Mouse (Mus musculus): ENCODE measurements around the gene 1110059E24Rik.
"Not testable (repeated sequence)": the region's sequence is repeated elsewhere in the genome, so short reads cannot be mapped to it uniquely, and the experiment has no call there.

The 1110059E24Rik gene

DNA sequence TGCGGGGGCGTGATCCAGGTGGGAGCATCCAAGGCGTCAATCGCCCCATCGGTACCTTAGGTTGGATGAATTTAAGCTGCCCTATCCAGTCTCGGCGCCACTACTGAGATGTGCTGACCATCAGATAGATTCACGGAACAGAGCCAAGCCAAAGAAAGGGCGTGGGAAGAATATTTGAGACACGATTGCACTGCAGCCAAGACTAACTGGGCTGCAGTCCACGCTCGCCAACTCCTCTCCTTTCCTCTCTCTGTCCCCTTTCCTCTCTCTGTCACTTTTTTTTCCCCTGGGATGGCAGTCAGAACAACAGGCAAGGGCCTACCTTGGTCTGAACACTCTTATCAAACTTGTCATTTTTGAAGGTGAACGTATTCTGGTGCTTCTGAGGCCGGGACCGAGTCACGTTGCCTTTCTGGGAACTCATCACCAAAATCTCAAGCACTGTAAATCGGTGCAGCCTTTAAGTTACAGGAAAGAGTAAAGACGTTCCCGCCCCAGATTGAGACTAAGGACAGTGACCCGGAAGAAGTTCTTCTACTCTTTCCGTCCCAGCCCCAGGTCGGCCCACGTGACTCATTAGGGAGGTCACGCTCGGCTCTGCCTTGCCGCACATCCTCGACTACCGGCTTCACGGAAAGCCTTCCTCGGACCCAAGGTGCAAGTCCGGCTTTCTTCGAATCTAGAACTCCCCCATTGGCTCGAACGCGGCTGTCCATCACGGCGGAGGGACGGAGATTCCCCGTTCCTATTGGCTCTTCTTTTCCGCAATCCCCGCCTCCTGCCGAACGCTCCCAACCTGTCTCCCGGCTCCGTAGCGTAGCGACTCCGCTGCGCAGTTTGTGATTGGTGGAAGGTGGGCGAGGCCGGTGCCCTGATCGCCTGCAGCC lies at the start of gene 1110059E24Rik:
Gene 1110059E24Rik (minus strand): TSS at position 692 of the 887 bp plus-strand sequence.
- DNase-seq (ENCODE audit: extremely low read depth, low read depth, low spot score): peak; percentile 68

DNA sequence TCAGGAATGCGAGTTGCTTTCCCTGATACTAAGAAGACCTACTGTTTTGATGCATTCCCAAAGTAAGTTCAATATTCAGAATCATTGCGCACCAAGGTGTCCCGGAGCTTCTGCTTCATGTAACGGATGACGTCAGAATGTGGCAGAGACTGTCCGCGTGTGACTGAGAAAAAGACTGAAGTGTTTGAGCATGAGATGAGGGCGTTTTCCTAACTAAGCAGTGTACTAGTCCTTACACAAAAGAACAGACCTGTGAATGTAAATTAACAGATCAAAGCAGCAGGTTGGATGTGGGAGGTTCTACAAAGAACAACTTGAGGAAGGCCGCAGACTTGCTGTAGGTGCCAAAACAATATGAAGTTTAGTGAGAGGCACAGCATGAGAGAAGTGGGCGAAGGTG lies 28.2 kb upstream of the 1110059E24Rik start:
- no peak for DNase-seq (ENCODE audit: extremely low read depth, low read depth, low spot score)

DNA sequence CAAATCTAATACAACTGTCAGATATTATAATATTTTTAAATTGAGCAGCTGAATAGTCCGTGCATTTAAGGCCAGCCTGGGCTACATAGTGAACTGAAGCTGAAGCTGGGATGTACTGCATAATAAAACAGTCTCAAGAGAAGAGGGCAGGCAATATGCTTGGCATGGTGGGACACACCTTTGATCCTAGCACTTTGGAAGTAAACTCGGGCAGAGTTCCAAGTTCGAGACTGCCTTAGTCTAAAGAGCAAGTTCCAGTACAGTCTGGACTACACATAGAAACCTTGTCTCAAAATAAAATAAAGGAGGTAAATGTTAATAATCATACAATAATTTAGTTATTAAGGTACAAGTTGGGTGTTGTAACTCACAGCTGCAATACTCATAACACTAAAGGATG lies 27.3 kb upstream of the 1110059E24Rik start:
- DNase-seq (ENCODE audit: extremely low read depth, low read depth, low spot score): no peak

DNA sequence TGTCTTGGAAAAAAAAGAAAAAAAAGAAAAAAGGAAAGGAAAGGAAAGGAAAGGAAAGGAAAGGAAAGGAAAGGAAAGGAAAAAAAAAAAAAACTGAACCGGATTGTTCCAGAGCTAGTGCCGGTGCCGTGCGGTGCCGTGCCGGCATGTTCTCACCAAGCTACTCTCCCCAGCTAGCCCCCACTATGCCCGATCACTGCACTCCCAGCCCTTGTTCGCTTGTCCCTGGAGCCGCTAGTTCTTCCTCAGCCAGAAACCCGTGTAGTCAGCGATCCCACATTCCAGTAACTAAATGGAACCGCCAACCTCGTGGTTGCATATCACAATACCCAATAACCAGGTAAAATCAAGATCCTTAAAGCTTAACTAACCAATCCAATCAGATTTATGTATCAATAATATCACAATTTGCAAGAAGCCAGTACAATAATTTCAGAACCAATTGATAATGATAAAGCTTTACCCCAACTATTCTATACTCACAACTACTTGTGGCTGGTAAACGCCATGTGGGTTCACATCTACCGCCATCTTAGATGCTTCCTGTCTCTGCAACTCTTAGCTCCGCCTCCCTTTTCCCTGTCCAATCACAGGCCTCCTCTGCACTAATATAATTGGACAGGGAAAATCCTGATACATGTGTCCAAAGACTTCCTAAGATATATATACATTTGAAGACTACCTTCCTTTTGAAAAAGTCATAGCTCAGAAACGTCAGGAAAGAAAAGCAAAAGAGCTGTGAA lies 21.7 kb upstream of the 1110059E24Rik start:
- DNase-seq (ENCODE audit: extremely low read depth, low read depth, low spot score): no peak

DNA sequence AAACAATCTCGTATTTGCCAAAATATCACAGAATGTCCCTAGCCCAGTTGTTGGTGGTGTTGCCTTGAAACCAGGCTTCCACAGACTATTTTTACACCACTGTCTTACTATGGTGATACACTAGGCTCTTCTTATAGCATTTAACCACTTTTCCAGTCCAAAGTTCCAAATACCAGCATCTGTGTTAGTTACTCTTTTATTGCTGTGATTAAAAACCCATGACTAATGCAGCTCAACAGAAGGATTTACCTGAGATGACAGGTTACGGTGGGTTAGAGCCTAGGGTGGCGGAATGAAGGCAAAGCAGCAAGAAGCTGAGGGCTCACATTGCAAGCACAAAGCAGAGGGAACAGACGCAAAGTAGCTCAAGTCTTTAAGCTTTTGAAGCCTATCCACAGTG lies 16.9 kb upstream of the 1110059E24Rik start:
- no peak for DNase-seq (ENCODE audit: extremely low read depth, low read depth, low spot score)

DNA sequence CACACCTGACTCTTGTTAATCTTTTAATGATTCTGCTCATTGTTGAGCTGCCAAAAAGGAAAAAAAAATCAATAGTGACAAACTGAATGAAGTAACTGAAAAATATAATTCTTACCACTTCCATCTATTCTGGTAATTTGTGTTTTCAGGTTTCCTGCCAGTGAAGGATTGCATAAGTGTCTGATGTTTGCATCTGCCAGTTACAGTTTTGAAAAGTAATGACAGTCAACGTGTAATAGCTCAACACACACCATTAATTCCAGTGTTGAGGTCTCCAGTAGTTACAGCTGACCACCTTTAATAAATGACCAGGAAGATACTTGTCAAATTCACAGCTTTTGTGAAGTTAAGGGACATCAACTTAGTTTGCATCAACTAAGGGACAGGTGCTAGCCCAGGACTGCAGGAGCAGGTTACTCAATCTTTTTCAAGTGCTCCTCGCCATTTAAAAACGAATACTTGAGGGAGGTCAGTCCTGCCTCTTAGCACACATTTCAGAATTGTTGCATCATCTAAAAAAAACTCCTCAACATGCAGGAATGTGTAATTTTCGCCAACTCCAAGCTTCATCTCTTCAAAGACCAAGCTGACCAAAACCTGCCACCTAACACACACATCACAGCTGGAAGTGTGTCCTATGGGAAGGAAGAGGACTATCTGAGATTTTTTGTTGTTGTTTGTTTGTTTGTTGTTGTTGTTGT lies 11.1 kb upstream of the 1110059E24Rik start:
- DNase-seq (ENCODE audit: extremely low read depth, low read depth, low spot score): no peak

DNA sequence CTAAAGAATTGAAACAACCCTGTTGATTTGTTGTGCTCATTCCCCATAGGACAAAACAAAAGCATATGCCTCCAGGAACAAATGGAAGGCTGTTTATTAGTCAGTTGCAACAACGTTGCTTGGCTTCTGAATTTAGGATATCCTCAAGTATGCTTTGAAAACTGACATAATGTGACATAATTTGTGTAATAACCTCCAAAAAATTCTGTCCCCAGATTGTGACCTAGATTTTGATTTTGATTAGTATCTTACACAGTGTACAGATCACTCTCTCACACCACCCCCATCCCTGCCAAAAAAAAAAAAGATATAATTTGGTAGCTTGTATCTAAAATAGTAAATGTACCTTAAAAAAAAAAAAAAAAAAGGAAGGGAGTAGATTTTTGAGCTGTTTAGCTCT lies 8.0 kb upstream of the 1110059E24Rik start:
- no peak for DNase-seq (ENCODE audit: extremely low read depth, low read depth, low spot score)

DNA sequence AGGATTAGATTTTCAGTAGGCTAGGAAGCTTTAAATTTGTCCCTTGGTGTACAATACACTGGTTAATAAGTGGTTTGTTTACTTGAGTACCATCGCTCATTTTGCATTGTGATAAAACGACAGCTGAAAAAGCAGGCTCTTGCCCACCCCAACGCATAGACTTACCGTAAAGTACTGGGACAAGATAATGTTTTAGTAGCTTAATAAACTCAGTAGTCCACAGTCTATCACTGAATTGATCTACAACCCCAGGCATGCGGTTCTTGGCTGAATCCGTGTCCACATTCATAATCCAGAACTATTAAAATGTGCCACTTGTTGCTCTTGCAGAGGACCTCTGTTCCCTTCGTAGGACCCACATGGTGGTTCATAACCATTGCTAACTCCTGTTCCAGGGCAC lies 2.0 kb upstream of the 1110059E24Rik start:
- DNase-seq (ENCODE audit: extremely low read depth, low read depth, low spot score): no peak

DNA sequence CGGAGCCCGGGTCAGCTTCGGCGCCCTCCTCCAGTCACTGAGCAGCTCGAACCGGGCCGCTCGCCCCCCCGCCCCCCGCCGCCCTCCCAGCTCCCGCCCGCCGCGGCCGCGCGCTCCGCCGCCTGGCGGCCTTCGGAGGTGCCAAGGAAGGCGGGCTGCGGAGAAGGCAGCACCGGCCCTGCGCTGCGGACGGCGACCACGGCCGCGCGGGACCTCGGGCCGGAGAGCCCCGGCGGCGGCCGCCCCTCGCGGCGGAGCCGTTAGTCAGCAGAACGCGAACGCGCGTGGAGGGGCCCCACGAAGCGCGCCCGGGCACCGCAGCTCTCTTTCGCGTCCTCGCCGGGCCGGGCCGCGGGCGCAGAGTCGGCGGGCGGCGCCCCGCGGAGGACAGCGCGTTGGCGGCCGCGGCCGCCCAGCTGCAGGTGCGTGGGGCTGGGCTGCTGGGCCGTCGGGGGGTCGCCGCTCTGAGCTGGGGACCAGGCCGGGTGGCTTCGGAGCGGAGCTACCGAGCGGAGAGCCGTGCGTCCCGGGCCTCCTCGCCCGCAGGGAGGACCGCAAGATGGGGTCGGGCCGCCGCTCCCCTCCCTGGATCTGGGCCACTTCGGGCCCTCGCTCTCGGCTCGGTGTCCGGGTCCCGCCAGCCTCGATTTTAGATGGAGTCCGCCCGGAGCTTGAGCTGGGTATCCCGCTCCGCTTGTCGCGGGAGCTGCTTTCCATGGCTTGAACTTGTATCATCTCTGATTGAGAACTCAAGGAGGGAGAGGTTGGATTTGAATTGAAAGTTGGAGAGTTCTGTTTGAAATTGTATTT lies 601 bp upstream of the 1110059E24Rik start, which contains the start of gene Abhd17b:
Gene Abhd17b (plus strand): TSS at position 14 of the 810 bp plus-strand sequence.
- DNase-seq (ENCODE audit: extremely low read depth, low read depth, low spot score): no peak

DNA sequence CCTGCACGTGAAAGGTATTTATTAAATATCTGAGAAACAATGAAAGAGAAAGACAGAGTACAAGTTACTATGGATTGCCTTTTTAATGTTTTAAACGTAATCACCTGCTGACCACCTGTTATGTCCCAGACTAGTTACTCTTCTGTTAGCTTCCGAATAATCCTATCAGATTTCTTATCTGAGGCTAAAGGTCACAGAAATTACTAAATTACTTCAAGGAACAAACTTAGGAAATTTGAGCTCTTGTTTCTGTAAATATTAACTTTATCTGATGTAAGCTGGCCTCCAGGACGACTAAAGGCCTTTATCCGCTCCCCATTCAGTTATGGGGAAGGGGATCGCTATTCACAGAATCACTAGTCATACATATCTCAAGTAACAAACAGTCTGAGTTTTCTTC lies 1.1 kb downstream of the 1110059E24Rik start:
- DNase-seq (ENCODE audit: extremely low read depth, low read depth, low spot score): no peak

DNA sequence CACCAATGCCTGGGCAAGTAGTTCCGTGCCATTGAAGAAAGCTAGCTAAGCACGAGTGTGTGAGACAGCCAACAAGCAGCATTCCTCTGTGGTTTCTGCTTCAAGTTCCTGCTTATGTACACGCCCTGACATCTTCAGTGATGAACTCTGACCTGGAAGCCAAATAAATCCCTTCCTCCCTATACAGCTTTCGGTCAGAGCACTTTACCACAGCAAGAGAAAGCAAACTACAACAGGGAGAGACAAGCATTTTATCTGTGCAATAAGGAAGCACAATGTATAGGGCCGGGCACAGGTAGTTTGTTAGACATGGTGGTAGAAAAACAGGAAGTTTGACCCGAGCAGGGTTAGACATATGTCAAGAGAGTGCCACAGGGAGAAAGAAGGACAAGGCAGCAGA lies 6.6 kb downstream of the 1110059E24Rik start:
- no peak for DNase-seq (ENCODE audit: extremely low read depth, low read depth, low spot score)

DNA sequence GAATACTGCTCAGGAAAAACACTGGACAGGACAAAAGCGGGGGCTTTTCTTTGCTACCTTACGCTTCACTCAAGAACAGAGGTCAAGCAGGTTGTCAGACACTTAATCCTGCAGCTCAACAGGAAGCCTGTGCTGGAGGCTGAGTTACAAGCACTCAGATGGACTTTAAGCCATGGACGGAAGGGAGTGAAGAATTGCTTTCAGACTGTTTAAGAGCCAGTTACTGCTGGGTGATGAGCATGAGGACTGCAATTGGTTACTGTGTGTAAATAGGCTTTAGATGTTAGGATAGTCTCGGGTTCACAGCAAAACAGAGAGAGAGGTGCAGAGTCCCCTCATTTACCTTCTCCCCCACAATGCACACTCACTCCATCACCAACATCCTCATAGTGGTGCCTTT lies 7.5 kb downstream of the 1110059E24Rik start:
- no peak for DNase-seq (ENCODE audit: extremely low read depth, low read depth, low spot score)

DNA sequence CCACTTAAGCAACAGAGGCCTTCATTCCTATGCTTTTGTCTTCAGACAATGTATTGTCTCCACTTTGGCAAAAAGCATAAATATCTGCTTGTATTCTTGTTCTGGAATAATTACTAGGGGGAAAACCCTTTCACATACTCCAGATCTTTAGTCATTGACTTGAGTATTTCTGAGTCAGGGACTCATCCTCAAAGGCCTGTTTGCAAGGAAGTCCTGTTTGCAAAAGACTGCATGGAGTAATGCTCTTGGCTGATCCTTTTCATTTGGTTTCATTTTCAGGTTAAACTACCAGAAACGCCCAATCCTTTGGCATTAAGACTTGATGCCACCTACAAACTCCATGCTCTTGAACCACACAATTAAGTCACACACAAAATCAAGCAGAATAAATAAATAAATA lies 8.8 kb downstream of the 1110059E24Rik start:
- DNase-seq (ENCODE audit: extremely low read depth, low read depth, low spot score): no peak

DNA sequence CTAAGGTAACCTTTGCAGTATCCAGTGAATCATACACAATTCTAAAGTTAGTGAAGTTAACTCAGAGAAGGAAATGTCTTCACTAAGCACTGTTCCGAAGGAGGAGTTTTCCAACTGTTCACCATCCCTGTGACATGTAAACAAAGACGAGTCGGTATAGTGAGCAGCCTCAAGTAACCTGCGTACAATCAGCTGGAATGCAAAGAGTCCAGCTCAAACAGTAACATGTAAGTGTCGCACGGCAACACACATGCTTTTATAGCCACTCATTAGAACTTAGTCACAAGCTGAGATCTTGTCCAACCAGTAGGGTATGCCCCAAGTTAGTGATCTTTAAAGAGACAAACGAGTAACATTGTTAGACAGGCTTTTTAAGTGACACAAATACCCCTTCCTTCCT lies 15.1 kb downstream of the 1110059E24Rik start:
- DNase-seq (ENCODE audit: extremely low read depth, low read depth, low spot score): no peak

DNA sequence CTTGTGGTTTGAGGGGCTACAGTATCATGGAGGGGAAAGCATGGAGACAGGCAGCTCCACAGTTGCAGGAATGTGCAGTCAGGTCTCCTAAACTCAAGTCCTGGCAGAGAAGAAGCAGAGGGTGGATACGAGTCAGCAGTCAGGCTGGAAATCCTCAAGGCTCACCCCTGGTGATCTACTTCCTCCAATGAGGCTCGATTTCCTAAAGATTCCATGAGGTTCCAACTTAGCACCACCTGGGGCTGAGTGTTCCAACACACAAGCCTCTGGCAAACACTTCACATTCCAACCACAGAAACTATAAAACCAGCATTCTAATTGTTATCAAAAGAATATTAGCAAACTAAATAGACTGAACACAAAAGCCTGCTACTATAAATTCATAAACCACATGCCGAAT lies 15.9 kb downstream of the 1110059E24Rik start:
- no peak for DNase-seq (ENCODE audit: extremely low read depth, low read depth, low spot score)

DNA sequence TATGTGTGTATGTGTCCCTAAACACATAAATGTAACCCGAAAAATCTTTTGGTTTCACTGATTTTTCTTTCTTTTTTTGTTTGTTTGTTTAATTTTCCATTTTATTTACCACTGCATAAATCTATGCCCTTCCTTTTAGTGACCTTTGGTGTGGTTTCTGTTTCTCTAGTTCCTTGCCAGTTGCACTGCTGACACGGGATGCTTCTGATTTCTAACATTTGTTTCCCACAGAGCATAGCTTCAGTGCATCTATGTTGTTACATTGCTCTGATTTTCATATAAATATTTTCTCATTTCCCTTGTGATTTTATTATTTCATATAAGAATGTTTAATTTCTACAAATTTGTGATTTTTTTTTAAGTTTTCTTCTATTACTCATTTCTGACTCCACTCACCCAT lies 17.4 kb downstream of the 1110059E24Rik start:
- no peak for DNase-seq (ENCODE audit: extremely low read depth, low read depth, low spot score)

DNA sequence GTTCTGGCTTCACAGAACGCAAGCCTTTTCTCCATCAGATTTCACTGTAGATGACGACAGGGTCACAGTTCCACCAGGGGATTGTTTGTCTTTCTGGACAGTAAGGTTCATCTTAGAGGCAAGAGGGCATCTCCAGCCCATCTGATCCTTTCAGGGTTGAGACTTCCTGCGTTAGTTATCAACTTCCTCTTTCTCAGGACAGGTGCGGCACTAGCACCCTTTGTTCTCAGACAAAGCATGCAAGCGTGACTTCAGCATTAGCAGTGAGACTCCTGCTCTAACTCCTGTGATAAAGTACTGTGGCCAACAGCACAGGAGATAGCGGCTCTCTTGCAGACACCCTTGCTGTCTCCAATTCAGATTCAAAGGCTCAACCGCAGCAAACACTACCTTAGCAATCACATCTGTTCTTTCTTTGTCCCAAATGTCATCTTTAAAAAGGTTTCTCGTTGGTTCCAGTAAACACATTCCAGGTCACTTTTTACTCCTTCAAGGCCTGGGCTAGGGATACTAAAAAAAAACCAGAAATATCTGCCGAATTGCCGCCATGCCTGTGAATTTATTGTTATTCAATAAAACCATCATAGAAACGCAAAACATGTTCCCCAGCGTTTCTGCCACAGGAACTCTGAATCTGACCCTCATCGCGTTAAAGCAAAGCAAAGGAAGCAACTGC lies 22.0 kb downstream of the 1110059E24Rik start:
- no peak for DNase-seq (ENCODE audit: extremely low read depth, low read depth, low spot score)

DNA sequence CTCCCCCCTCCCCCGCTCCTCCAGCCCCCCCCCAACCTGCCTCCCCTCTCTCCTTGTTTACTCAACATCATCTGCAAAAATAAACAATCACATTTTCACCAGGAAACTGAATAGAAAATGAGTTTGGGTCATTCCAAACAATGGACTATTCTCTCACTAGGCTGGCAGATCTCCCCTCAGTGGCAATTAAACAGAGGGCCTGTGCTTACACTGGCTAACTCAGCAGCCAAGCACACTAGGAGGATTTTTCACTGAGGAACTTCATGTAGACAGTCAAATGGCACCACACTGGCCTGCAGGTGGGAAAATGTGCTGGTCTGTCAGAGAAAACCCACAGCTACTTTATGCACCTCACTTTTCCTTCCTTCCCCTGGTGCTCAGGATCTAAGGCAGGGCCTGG lies 23.3 kb downstream of the 1110059E24Rik start:
- no peak for DNase-seq (ENCODE audit: extremely low read depth, low read depth, low spot score)

DNA sequence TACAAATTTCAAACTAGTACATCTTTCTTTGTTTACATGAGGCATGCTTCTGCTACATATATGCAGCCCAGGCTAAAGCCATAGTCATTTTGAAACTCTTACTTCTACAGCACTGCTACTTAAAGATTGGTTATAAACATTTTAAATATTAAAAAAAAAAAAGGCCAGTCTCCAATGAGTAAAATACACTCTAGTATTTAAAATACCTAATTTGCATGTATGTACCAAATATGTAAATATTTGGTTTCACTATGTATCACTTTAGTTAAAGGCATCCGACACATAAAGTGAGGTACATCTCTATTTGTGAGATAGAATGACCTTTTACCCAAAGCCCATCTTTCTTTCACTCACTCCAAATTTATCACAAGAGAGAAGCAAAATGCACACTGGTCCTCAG lies 23.7 kb downstream of the 1110059E24Rik start:
- no peak for DNase-seq (ENCODE audit: extremely low read depth, low read depth, low spot score)

DNA sequence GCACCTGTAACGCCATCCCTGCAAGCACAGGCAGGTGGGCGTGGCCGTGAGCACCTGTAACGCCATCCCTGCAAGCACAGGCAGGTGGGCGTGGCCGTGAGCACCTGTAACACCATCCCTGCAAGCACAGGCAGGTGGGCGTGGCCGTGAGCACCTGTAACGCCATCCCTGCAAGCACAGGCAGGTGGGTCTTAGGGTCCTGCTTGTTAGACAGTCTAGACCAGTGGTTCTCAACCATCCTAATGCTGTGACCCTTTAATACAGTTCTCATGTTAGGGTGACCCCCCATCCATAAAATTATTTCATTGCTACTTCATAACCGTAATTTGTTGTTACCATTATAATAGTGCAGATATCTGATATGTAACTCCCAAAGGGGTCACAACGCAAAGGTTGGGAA lies 24.3 kb downstream of the 1110059E24Rik start:
- not testable (repeated sequence) for DNase-seq (ENCODE audit: extremely low read depth, low read depth, low spot score)

All from fat pad, adult 2 months (tissue).